Mouse (Mus musculus) forebrain, postnatal 0 days (tissue): ENCODE results near the gene Ercc1. TPM values are rescaled to one million over a fixed set of nuclear protein-coding genes. Genes with fewer than 3 reads are reported as not detected.

ENCODE experiments used
- ATAC-seq: fragments of 200-750 bp; cut with Nextera tagmentation; 2 replicates; pipeline ENCODE4 v1.8.0; 2017; ENCODE audit warnings: mild to moderate bottlenecking, moderate library complexity
- DNase-seq: peaks from one replicate; pipeline ENCODE4 v3.0.0-alpha.2; 2015
- H3K27ac ChIP-seq: fragments of 300-500 bp; sonication (generic); 2 replicates; pipeline ENCODE4 v1.5.1; 2014; ENCODE audit warnings: low read depth, mild to moderate bottlenecking, antibody characterized with exemption, low read length, moderate library complexity, mixed read lengths
- H3K27me3 ChIP-seq: fragments of 300-500 bp; sonication (generic); 2 replicates; pipeline ENCODE4 v1.6.1; 2014; ENCODE audit warnings: mild to moderate bottlenecking, low read length, mixed read lengths; ENCODE audit not compliant: insufficient read depth
- H3K36me3 ChIP-seq: fragments of 300-500 bp; sonication (generic); 2 replicates; pipeline ENCODE4 v1.6.1; 2014; ENCODE audit warnings: mild to moderate bottlenecking, moderate library complexity; ENCODE audit not compliant: insufficient read depth
- H3K4me1 ChIP-seq: fragments of 300-500 bp; sonication (generic); 2 replicates; pipeline ENCODE4 v1.6.1; 2014; ENCODE audit warnings: antibody characterized with exemption; ENCODE audit not compliant: insufficient read depth
- H3K4me2 ChIP-seq: fragments of 300-500 bp; sonication (generic); 2 replicates; pipeline ENCODE4 v1.6.1; 2014; ENCODE audit warnings: low read depth, mild to moderate bottlenecking, moderate library complexity
- H3K4me3 ChIP-seq: fragments of 300-500 bp; sonication (generic); 2 replicates; pipeline ENCODE4 v1.5.1; 2014; ENCODE audit warnings: low read depth, low read length, mixed read lengths
- H3K9ac ChIP-seq: fragments of 300-500 bp; sonication (generic); 2 replicates; pipeline ENCODE4 v1.6.1; 2014; ENCODE audit warnings: mild to moderate bottlenecking
- H3K9me3 ChIP-seq: fragments of 300-500 bp; sonication (generic); 2 replicates; pipeline ENCODE4 v1.6.1; 2016; ENCODE audit warnings: low read length
- CTCF ChIP-seq: sonication (generic); IDR thresholded peaks from 2 replicates; pipeline ENCODE4 v1.5.1; 2016; ENCODE audit warnings: antibody characterized with exemption, control low read depth, low read depth
- WGBS: fragments of 180-500 bp; shearing (Covaris S2); extraction: QIAGEN DNeasy Blood & Tissue Kit; methylation state at CpG from one replicate; pipeline ENCODE4 v1.1.7; 2014; 5-methylcytosine and 5-hydroxymethylcytosine counted together
- polyA plus RNA-seq: library from polyadenylated mRNA; unstranded; fragments of >200 nt; fragmentation: Nextera tagmentation; extraction: Ambion mirVana; gene quantifications from 2 replicates; pipeline ENCODE4 v1.2.1, GENCODE M21; 2015
- total RNA-seq: library from RNA; depleted of rRNA; stranded (reverse); fragments of >200 nt; gene quantifications from 2 replicates; pipeline ENCODE4 v1.2.3, GENCODE M21; 2014

Gene Ercc1
- total and polyA plus RNA-seq, 2 experiments from 2014 or later: 56.6 to 80.5 TPM

GRCm38 (mm10) chr7:19349188-19349915 is 4.8 kb downstream of the Ercc1 start:
- H3K4me3 ChIP-seq: no peak overlapping the region
- no peak overlapping the region for H3K27ac ChIP-seq
- H3K9me3 ChIP-seq: no peaks in the 10 kb centered on the region
- no peaks in the 10 kb centered on the region for H3K27me3 ChIP-seq
- peaks cover 39% of the 10 kb centered on the region for H3K36me3 ChIP-seq
- no peak for TF ChIP-seq CTCF
- no peak for DNase-seq
- no peak overlapping the region for H3K4me2 ChIP-seq
- peaks cover 11% of the 10 kb centered on the region for H3K4me1 ChIP-seq
- no peak overlapping the region for H3K9ac ChIP-seq
- no peak for ATAC-seq
- 91% methylated on average over 13 of the region's 13 CpGs for WGBS

- H3K27me3 ChIP-seq: no peaks in the 10 kb centered on the region
- TF ChIP-seq CTCF: no peak
- H3K9ac ChIP-seq: no peak overlapping the region
- no peak for ATAC-seq
- H3K4me3 ChIP-seq: no peak overlapping the region
- no peaks in the 10 kb centered on the region for H3K9me3 ChIP-seq
- H3K4me1 ChIP-seq: peaks cover 7% of the 10 kb centered on the region; the same call in 1 of the 2 replicates
- 94% methylated on average over 8 of the region's 8 CpGs for WGBS
- no peak for DNase-seq
- peaks cover 45% of the 10 kb centered on the region for H3K36me3 ChIP-seq
- no peak overlapping the region for H3K27ac ChIP-seq
- H3K4me2 ChIP-seq: no peak overlapping the region
Observed at GRCm38 (mm10) chr7:19350221-19350620, 5.6 kb downstream of the Ercc1 start.

- Histone ChIP-seq H3K9me3 (no peaks in the 10 kb centered on the region), H3K4me2 (no peak overlapping the region), H3K4me1 (no peaks in the 10 kb centered on the region; the same call in 1 of the 2 replicates), H3K4me3 (no peak overlapping the region), H3K9ac (no peak overlapping the region), H3K27me3 (no peaks in the 10 kb centered on the region), H3K36me3 (peaks cover 36% of the 10 kb centered on the region), H3K27ac (no peak overlapping the region)
- WGBS: 94% methylated on average over 5 of the region's 5 CpGs
- ATAC-seq (no peak), DNase-seq (no peak)
- no peak for TF ChIP-seq CTCF
Observed at GRCm38 (mm10) chr7:19354991-19355390, 10.4 kb downstream of the Ercc1 start.

- ATAC-seq: no peak
Observed at GRCm38 (mm10) chr7:19356311-19356710, 11.7 kb downstream of the Ercc1 start.

GRCm38 (mm10) chr7:19357381-19358375 is 13.1 kb downstream of the Ercc1 start:
- no peak for TF ChIP-seq CTCF
- 93% methylated on average over 25 of the region's 25 CpGs for WGBS
- H3K9ac ChIP-seq: no peak overlapping the region; the same call in 1 of the 2 replicates
- H3K36me3 ChIP-seq: peaks cover 25% of the 10 kb centered on the region
- ATAC-seq (no peak), DNase-seq (no peak)
- H3K4me2 ChIP-seq: 0 out of 2 replicates have a peak overlapping the region, but pooled peaks have one; percentile 95
- H3K27ac ChIP-seq: no peak overlapping the region
- no peaks in the 10 kb centered on the region for H3K27me3 ChIP-seq
- no peaks in the 10 kb centered on the region for H3K9me3 ChIP-seq
- no peak overlapping the region for H3K4me3 ChIP-seq
- no peaks in the 10 kb centered on the region; the same call in 1 of the 2 replicates for H3K4me1 ChIP-seq

More at GRCm38 (mm10) chr7:19356311-19356710, 11.7 kb downstream of the Ercc1 start:
- Histone ChIP-seq H3K27me3 (no peaks in the 10 kb centered on the region), H3K27ac (no peak overlapping the region), H3K4me2 (no peak overlapping the region), H3K9ac (no peak overlapping the region), H3K4me3 (no peak overlapping the region), H3K36me3 (peaks cover 25% of the 10 kb centered on the region), H3K9me3 (no peaks in the 10 kb centered on the region), H3K4me1 (no peaks in the 10 kb centered on the region; the same call in 1 of the 2 replicates)
- TF ChIP-seq CTCF: no peak
- DNase-seq: no peak
- 86% methylated on average over 10 of the region's 10 CpGs for WGBS

GRCm38 (mm10) chr7:19358634-19359033 is 14.1 kb downstream of the Ercc1 start:
- Histone ChIP-seq H3K27ac (no peak overlapping the region), H3K9me3 (no peaks in the 10 kb centered on the region), H3K4me1 (no peaks in the 10 kb centered on the region; the same call in 1 of the 2 replicates), H3K4me2 (peak overlapping the region; percentile 95), H3K9ac (peak overlapping the region; percentile 60), H3K36me3 (peaks cover 18% of the 10 kb centered on the region), H3K4me3 (peak overlapping the region; percentile 65), H3K27me3 (no peaks in the 10 kb centered on the region)
- 22% methylated on average over 13 of the region's 13 CpGs for WGBS
- ATAC-seq (no peak), DNase-seq (no peak)
- TF ChIP-seq CTCF: no peak
